Mouse (Mus musculus) forebrain, embryonic 13.5 days (tissue): ENCODE measurements at regions not wholly inside any gene's neighbourhood (a gene's known extent, or its start where the extent isn't known, plus 50 kb on each side); places are given as distances from the start of the nearest gene placed in this dataset.

Experiments used
- ATAC-seq: fragments of 200-750 bp; cut with Nextera tagmentation; 2 replicates; pipeline ENCODE4 v1.8.0; 2017
- H3K27ac ChIP-seq: fragments of 300-500 bp; sonication (generic); 2 replicates; pipeline ENCODE4 v1.5.1; 2015; ENCODE audit warnings: inconsistent platforms, mild to moderate bottlenecking, moderate library complexity
- H3K27me3 ChIP-seq: fragments of 300-500 bp; sonication (generic); 2 replicates; pipeline ENCODE4 v1.6.1; 2015; ENCODE audit warnings: mild to moderate bottlenecking, inconsistent platforms
- H3K36me3 ChIP-seq: fragments of 300-500 bp; sonication (generic); 2 replicates; pipeline ENCODE4 v1.6.1; 2015; ENCODE audit warnings: mild to moderate bottlenecking, inconsistent platforms; ENCODE audit not compliant: poor library complexity, severe bottlenecking
- H3K4me1 ChIP-seq: fragments of 300-500 bp; sonication (generic); 2 replicates; pipeline ENCODE4 v1.6.1; 2015; ENCODE audit warnings: inconsistent platforms
- H3K4me2 ChIP-seq: fragments of 300-500 bp; sonication (generic); 2 replicates; pipeline ENCODE4 v1.6.1; 2015; ENCODE audit warnings: inconsistent platforms, mild to moderate bottlenecking, moderate library complexity
- H3K4me3 ChIP-seq: fragments of 300-500 bp; sonication (generic); 2 replicates; pipeline ENCODE4 v1.5.1; 2015; ENCODE audit warnings: mild to moderate bottlenecking, inconsistent platforms
- H3K9ac ChIP-seq: fragments of 300-500 bp; sonication (generic); 2 replicates; pipeline ENCODE4 v1.6.1; 2015; ENCODE audit warnings: mild to moderate bottlenecking, inconsistent platforms
- H3K9me3 ChIP-seq: fragments of 300-500 bp; sonication (generic); replicated peaks from 2 replicates; pipeline ENCODE4 v1.6.1; 2016; ENCODE audit warnings: inconsistent platforms
- WGBS: fragments of 180-500 bp; shearing (Covaris S2); methylation state at CpG from one replicate; pipeline ENCODE4 v1.1.7; 2015; 5-methylcytosine and 5-hydroxymethylcytosine counted together

- ATAC-seq, result no peak
- Histone ChIP-seq H3K36me3 (no peaks in the 10 kb centered on the region), H3K27ac (no peak overlapping the region), H3K27me3 (no peaks in the 10 kb centered on the region), H3K4me2 (no peak overlapping the region), H3K9me3 (no peaks in the 10 kb centered on the region), H3K9ac (no peak overlapping the region), H3K4me1 (no peaks in the 10 kb centered on the region), H3K4me3 (no peak overlapping the region)
- WGBS, result 94% methylated on average over 6 of the region's 6 CpGs
These were observed 67.8 kb upstream of the Zfp831 start for GRCm38 (mm10) chr2:174575546-174575945.

DNA sequence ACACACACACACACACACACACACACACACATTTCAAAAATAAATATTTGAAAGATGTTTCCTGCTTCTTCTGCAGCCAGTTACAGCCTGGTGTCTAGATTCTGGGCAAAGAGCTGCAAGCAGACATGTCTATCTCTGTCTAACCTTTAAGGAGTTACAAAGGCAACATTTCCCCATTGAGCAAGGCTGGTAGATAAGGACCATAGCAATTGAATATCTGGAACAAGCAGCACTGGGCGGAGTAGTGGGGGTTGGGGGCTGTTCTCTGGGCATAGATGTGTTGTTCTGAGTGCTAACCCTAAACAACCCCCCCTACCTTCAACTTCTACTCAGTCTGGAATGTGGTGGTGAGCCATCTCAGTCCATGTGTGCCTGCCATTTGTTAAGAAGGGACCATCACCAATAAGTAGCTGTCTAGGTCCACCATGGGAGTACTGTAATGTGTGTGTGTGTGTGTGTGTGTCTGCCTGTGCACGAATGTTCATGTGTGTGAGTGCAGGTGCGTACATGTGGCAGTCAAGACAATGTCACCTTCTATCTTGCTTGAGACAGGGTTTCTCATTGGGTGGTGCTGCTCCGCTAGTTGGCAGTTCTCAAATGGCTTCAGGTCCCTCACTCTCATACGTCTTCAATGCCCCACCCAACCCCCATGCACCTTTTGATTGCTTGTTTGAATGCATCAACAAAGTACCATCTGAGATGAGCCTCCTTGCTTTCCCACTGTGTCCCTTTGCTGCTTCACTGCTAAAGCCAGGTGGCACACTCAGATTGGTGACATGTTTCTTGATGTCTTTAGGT lies 62.2 kb upstream of the Zfp831 start:
- Histone ChIP-seq H3K4me1 (no peaks in the 10 kb centered on the region), H3K36me3 (no peaks in the 10 kb centered on the region), H3K9me3 (no peaks in the 10 kb centered on the region), H3K4me2 (no peak overlapping the region), H3K27ac (no peak overlapping the region), H3K27me3 (no peaks in the 10 kb centered on the region), H3K4me3 (no peak overlapping the region), H3K9ac (no peak overlapping the region)
- ATAC-seq, result no peak
- WGBS, result 86% methylated on average over 5 of the region's 5 CpGs

DNA sequence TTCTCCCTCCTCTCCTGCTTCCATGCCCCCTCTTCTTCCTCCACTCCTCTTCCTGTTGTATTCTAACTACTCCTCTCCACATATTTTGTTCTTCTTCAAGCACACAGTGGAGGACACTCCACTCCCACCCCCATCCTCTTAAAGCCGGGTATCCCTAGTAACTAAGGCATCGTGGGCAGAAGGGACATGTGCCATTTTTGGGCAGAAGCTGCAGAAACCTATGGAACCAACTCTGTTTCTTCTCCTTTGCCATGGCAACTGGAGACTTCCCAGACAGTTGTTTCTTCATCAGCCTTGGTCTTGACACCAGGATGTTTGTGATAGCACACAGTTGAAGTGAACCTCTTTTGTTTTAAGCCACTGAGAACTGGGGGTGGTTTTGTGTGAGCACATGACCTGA lies 59.1 kb upstream of the Zfp831 start:
- Histone ChIP-seq H3K9ac (no peak overlapping the region), H3K27ac (no peak overlapping the region), H3K4me3 (no peak overlapping the region), H3K4me1 (no peaks in the 10 kb centered on the region), H3K36me3 (no peaks in the 10 kb centered on the region), H3K4me2 (no peak overlapping the region), H3K9me3 (no peaks in the 10 kb centered on the region), H3K27me3 (no peaks in the 10 kb centered on the region)
- WGBS, result 78% methylated on average over 2 of the region's 2 CpGs
- no peak for ATAC-seq
